Mouse (Mus musculus): ENCODE measurements at regions not wholly inside any gene's neighbourhood (a gene's known extent, or its start where the extent isn't known, plus 50 kb on each side); places are given as distances from the start of the nearest gene placed in this dataset.

GRCm38 (mm10) chr16:86881583-86881982 is 472.4 kb upstream of the N6amt1 start:
- no peak for TF ChIP-seq CTCF (IDR thresholded peaks at IDR 0.05; ENCODE audit: control insufficient read depth, insufficient read depth, insufficient replicate concordance, low read depth, low read length)
- no peak for TF ChIP-seq POLR2A (IDR thresholded peaks at IDR 0.05; ENCODE audit: control insufficient read depth, low read depth, low read length)
